Mouse (Mus musculus) hindbrain, embryonic 13.5 days (tissue): Measurements from ENCODE around the gene Cfap221. TPM values are rescaled to one million over a fixed set of nuclear protein-coding genes. Genes with fewer than 3 reads are reported as not detected.

ENCODE experiments used
- ATAC-seq: fragments of 200-750 bp; cut with Nextera tagmentation; 2 replicates; pipeline ENCODE4 v1.8.0; 2017; ENCODE audit warnings: moderate TSS enrichment; ENCODE audit not compliant: low FRiP score
- H3K27ac ChIP-seq: fragments of 300-500 bp; sonication (generic); 2 replicates; pipeline ENCODE4 v1.5.1; 2015; ENCODE audit warnings: inconsistent platforms, mild to moderate bottlenecking, moderate library complexity
- H3K27me3 ChIP-seq: fragments of 300-500 bp; sonication (generic); 2 replicates; pipeline ENCODE4 v1.6.1; 2015; ENCODE audit warnings: mild to moderate bottlenecking, inconsistent platforms
- H3K36me3 ChIP-seq: fragments of 300-500 bp; sonication (generic); 2 replicates; pipeline ENCODE4 v1.6.1; 2015; ENCODE audit warnings: mild to moderate bottlenecking, inconsistent platforms
- H3K4me1 ChIP-seq: fragments of 300-500 bp; sonication (generic); replicated peaks from 2 replicates; pipeline ENCODE4 v1.6.1; 2015; ENCODE audit warnings: inconsistent platforms
- H3K4me2 ChIP-seq: fragments of 300-500 bp; sonication (generic); 2 replicates; pipeline ENCODE4 v1.6.1; 2015; ENCODE audit warnings: inconsistent platforms, mild to moderate bottlenecking, moderate library complexity
- H3K4me3 ChIP-seq: fragments of 300-500 bp; sonication (generic); 2 replicates; pipeline ENCODE4 v1.5.1; 2015; ENCODE audit warnings: mild to moderate bottlenecking, inconsistent platforms
- H3K9ac ChIP-seq: fragments of 300-500 bp; sonication (generic); 2 replicates; pipeline ENCODE4 v1.6.1; 2015; ENCODE audit warnings: mild to moderate bottlenecking, inconsistent platforms
- H3K9me3 ChIP-seq: fragments of 300-500 bp; sonication (generic); 2 replicates; pipeline ENCODE4 v1.6.1; 2016; ENCODE audit warnings: inconsistent platforms
- WGBS: fragments of 180-500 bp; shearing (Covaris S2); methylation state at CpG from one replicate; pipeline ENCODE4 v1.1.7; 2015; 5-methylcytosine and 5-hydroxymethylcytosine counted together
- polyA plus RNA-seq: library from polyadenylated mRNA; unstranded; fragments of >200 nt; fragmentation: Nextera tagmentation; extraction: Ambion mirVana; gene quantifications from 2 replicates; pipeline ENCODE4 v1.2.1, GENCODE M21; 2015

Gene Cfap221
- polyA plus RNA-seq, 1 experiment from 2014 or later, result 0.45 TPM

DNA sequence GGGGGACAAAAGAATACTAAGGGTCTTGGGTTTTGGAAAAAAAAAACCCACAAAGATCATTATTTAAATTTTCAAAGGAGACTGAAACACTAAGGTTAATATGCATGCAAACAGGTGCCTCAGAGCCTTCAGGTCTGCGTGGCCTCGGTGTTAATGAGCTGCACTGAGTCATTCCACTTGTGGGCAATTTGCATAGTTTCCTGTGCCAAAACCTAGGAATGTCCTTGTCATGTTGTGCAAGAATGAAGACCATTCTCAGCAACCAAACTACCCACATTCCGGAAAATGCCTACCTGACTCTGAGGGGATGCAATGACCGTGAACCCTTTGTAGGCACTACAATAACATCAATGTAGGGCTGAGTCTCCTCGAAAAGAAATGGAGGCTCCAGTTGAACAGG, 10.5 kb downstream of the Cfap221 start:
- H3K9ac ChIP-seq, result no peak overlapping the region
- H3K4me1 ChIP-seq, result no peaks in the 10 kb centered on the region
- H3K36me3 ChIP-seq, result no peaks in the 10 kb centered on the region
- no peak for ATAC-seq
- no peaks in the 10 kb centered on the region for H3K9me3 ChIP-seq
- H3K27me3 ChIP-seq, result no peaks in the 10 kb centered on the region
- no peak overlapping the region for H3K4me3 ChIP-seq
- H3K4me2 ChIP-seq, result no peak overlapping the region
- H3K27ac ChIP-seq, result no peak overlapping the region
- 88% methylated on average over 5 of the region's 5 CpGs for WGBS

DNA sequence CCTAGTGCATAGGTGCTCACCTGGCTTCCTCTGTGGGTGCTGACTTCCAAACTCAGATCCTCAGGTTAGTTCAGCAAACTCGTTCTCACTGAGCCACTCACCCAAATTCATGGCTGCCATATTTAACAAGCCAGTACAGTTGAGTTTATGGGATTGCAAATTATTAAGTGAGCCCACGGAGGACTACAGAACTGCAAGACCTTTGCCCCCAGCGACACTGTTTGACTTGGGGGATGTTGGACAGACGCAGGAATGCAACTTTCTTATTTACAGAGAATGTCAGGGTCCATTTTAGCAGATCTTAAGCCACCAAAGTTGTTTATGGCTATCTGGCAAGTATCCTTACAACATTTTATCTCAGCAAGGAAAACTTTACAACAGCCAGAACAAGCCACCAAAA, 21.9 kb downstream of the Cfap221 start:
- no peaks in the 10 kb centered on the region for H3K27me3 ChIP-seq
- H3K9me3 ChIP-seq, result no peaks in the 10 kb centered on the region
- no peak overlapping the region for H3K4me3 ChIP-seq
- no peak for ATAC-seq
- no peaks in the 10 kb centered on the region for H3K36me3 ChIP-seq
- H3K4me1 ChIP-seq, result no peaks in the 10 kb centered on the region
- 79% methylated on average over 4 of the region's 4 CpGs for WGBS
- no peak overlapping the region for H3K4me2 ChIP-seq
- no peak overlapping the region for H3K27ac ChIP-seq
- H3K9ac ChIP-seq, result no peak overlapping the region

DNA sequence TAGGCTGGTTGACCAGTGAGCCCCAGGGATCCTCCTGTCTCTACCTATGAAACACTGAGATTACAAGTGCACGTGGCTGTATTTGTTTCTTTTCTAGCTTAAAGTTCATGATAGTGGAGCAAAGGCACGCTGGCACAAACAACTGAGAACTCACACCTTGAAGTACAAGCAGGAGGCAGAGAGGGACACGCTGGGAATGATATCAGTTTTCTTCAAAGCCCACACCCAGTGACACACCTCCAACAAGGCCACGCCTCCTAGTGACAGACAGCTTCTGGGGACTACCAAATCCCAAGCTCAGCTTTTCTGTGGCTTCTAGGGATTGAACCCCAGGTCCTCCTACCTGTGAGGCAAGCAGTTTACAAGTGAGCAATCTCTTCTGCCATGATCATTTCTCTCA, 23.9 kb downstream of the Cfap221 start:
- Histone ChIP-seq H3K9me3 (no peaks in the 10 kb centered on the region), H3K4me1 (no peaks in the 10 kb centered on the region), H3K27ac (no peak overlapping the region), H3K27me3 (no peaks in the 10 kb centered on the region), H3K4me3 (no peak overlapping the region), H3K9ac (no peak overlapping the region), H3K4me2 (no peak overlapping the region), H3K36me3 (no peaks in the 10 kb centered on the region)
- 44% methylated on average over 4 of the region's 4 CpGs for whole genome bisulfite sequencing
- no peak for ATAC-seq

DNA sequence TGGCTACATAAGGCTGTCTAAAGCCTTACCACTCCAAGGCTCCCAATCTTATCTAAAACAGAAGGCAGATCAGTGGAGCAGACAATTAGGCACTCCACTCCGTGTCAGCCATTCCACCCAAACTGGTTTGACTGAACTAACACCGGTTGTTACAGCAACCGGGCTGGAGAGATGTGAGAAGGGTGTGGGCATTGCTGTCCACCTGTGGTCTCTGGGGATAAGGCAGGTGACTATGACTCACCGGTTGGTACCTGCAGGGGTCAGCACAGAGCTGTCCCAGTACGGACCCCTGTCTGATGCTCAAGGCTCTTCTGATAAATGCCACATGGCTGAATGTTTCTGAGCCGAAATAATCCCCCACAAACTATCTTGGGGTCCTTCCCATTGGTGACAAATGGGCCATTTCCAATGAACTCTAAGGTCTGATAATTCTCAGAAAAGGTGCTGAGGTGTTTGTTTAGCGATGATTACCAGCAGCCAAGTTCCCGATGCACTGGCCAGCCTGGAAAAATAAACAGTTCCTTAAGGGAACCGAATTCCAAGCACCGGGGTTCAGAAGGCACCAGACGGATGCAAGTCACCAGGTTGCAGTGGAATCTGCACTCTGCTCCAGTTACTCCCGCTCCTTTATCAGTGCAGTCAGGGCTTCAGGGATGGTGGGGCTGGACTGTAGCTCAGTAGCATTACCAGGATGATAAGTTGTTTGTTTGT, 31.1 kb downstream of the Cfap221 start:
- WGBS, result 60% methylated on average over 12 of the region's 12 CpGs

DNA sequence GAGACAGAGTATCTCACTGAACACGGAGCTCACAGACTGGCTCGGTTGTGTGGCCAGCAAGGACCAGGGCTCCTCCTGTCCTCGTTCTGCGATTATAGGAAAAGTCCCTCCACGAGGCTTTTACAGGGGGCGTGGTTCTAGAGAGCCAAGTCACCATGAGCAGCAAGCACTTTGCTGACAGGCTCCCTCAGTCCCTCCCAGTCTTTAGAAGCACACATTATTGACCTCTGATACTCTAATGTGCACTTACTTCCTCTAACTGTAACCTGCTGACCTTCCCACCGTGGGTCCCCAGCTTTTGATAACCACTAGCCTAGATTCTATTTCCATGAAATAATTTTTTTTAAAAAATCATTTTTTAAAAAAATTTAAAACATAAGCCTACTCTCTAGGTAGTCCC, 37.1 kb downstream of the Cfap221 start:
- Histone ChIP-seq H3K4me1 (no peaks in the 10 kb centered on the region), H3K36me3 (no peaks in the 10 kb centered on the region), H3K4me2 (no peak overlapping the region), H3K27me3 (no peaks in the 10 kb centered on the region), H3K27ac (no peak overlapping the region), H3K9me3 (no peaks in the 10 kb centered on the region), H3K4me3 (no peak overlapping the region), H3K9ac (no peak overlapping the region)
- no peak for ATAC-seq
- 80% methylated on average over 7 of the region's 7 CpGs for WGBS

More for the DNA sequence above, 31.1 kb downstream of the Cfap221 start:
- Histone ChIP-seq H3K9me3 (no peaks in the 10 kb centered on the region), H3K4me3 (no peak overlapping the region), H3K27me3 (no peaks in the 10 kb centered on the region), H3K4me2 (no peak overlapping the region), H3K9ac (no peak overlapping the region), H3K36me3 (no peaks in the 10 kb centered on the region), H3K27ac (no peak overlapping the region), H3K4me1 (no peaks in the 10 kb centered on the region)
- no peak for ATAC-seq

DNA sequence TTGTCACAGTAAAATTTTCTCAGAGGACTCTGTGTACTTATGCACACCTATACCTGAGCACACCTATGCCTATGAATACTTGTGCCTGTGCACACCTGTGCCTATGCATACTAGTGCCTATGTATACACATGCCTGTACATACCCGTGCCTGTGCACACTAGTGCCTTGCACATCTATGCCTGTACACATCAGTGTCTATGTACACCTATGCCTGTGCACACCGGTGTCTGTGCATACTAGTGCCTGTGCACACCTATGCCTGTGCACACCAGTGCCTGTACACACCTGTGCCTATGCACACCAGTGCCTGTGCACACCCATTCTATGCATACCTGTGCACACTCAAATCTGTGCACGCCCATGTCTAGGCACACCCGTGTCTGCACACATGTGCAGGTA, 37.6 kb downstream of the Cfap221 start:
- H3K36me3 ChIP-seq, result no peaks in the 10 kb centered on the region
- ATAC-seq, result no peak
- H3K27me3 ChIP-seq, result no peaks in the 10 kb centered on the region
- no peak overlapping the region for H3K9ac ChIP-seq
- no peak overlapping the region for H3K27ac ChIP-seq
- no peak overlapping the region for H3K4me3 ChIP-seq
- no peaks in the 10 kb centered on the region for H3K4me1 ChIP-seq
- WGBS, result 95% methylated on average over 4 of the region's 4 CpGs
- no peak overlapping the region for H3K4me2 ChIP-seq
- no peaks in the 10 kb centered on the region for H3K9me3 ChIP-seq

DNA sequence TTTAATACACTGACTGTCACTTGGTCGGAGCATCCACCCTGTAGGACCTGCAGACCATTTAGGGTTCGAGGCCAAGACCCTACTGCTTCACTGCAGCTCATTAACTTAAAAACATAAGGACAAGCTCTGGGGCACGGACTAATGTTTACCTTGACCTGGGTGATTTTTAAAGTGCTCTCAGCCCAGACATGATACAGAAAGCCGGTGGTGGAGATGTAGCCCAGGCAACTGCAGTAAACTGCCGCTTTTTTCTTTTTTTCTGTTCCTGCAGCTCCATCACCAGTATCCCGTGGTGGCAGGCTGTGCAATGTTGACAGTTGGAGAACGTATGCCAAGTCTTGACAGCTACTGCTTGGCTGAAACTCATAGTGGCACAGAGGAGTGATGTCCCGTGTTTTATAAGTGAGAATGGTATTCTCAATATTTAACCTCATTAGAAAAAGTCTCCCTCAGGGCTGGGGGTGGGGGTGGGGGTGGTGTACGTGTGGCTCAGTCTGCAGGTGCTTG, 39.3 kb downstream of the Cfap221 start:
- H3K4me2 ChIP-seq, result no peak overlapping the region
- no peaks in the 10 kb centered on the region for H3K27me3 ChIP-seq
- H3K4me1 ChIP-seq, result no peaks in the 10 kb centered on the region
- H3K27ac ChIP-seq, result no peak overlapping the region
- 68% methylated on average over 9 of the region's 9 CpGs for WGBS
- no peak overlapping the region for H3K4me3 ChIP-seq
- no peaks in the 10 kb centered on the region for H3K36me3 ChIP-seq
- no peak for ATAC-seq
- H3K9me3 ChIP-seq, result no peaks in the 10 kb centered on the region
- no peak overlapping the region for H3K9ac ChIP-seq

DNA sequence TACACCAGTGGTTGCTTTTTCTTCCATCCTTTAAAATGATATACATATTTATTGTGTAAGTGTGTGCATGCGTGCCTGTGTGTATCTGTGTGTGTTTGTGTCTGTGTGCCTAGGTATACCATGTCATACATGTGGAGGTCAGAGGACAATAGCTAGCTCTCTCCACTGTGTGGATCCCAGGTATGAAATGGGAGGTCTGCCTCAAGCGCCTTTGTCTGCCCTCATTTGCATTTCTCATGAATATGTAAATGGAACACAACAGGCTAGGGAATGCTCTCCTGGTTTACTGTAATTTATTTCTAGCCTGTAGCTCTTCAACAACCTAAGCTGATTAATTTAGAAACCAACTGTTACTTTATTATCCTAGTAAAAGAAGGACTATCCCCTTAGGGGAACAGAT, 42.4 kb downstream of the Cfap221 start:
- H3K9ac ChIP-seq, result no peak overlapping the region
- H3K9me3 ChIP-seq, result no peaks in the 10 kb centered on the region
- H3K27ac ChIP-seq, result no peak overlapping the region
- H3K27me3 ChIP-seq, result no peaks in the 10 kb centered on the region
- no peaks in the 10 kb centered on the region for H3K4me1 ChIP-seq
- H3K4me3 ChIP-seq, result no peak overlapping the region
- no peak overlapping the region for H3K4me2 ChIP-seq
- 52% methylated on average over 2 of the region's 2 CpGs for WGBS
- H3K36me3 ChIP-seq, result no peaks in the 10 kb centered on the region
- peak; percentile 70; the same call in 1 of the 2 replicates for ATAC-seq

DNA sequence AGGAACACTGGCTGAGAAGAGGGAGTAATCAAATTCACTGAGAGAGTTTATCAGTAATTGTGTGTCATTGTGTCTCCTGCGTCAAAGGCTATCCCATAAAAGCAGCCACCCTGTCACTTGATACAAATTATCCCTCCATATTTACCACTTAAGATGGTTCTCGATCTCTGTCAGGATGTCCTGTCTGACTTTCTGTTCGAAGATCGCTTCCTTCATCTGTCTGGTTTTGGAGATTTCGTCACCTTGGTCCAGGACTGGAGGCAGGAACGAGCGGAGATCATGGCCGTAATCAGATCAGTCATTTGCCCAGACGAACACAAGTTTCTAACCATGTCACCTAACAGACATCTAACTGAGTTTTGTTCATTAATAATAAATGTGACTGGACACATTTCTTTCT, 43.6 kb downstream of the Cfap221 start:
- Histone ChIP-seq H3K4me1 (no peaks in the 10 kb centered on the region), H3K36me3 (no peaks in the 10 kb centered on the region), H3K9ac (no peak overlapping the region), H3K27me3 (no peaks in the 10 kb centered on the region), H3K4me3 (no peak overlapping the region), H3K4me2 (no peak overlapping the region), H3K9me3 (no peaks in the 10 kb centered on the region), H3K27ac (no peak overlapping the region)
- 80% methylated on average over 9 of the region's 9 CpGs for WGBS
- ATAC-seq, result no peak

DNA sequence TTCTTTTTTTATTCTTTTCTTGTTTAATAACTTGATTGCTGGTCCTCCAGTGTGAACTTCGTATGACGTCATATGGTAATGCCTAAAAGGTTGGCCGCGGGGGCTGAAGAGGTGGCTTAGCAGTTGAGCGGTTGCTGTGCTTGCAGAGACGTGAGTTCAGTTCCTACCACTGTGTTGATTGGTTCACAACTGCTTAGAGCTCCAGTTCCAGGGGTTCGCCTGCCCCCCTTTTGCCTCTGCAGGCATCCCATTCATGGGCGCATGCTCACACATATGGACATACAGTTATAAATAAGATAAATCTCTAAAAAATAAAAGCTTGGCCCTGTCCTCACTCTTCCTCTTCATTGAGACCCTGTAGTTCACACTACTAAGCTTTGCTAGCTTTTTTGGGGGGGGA, 46.9 kb downstream of the Cfap221 start:
- no peak for ATAC-seq
- WGBS, result 93% methylated on average over 8 of the region's 8 CpGs
- H3K9ac ChIP-seq, result no peak overlapping the region

DNA sequence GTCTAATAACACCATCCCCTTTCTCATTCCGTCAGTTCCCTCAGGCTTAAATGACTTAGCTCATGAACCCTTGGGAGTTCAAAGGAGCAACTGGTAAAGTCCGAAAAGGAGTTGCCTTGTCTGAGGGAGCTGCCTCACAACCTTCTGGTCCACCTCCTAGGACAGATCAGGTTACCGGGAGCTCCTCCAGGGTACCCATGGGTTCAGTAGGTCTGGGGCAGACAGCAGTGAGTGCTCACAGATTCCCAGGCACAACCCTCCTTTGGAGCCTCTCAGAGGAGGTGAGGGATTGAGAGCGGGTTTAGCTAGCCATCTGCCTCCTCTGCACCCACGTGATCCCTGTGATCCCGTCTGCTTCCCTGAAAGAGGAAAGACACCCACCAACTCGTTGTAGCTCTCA, 60.2 kb downstream of the Cfap221 start:
- Histone ChIP-seq H3K4me1 (no peaks in the 10 kb centered on the region), H3K9me3 (0 out of 2 replicates have a peak, but pooled peaks cover 3% of the 10 kb centered on the region), H3K4me2 (no peak overlapping the region), H3K27me3 (no peaks in the 10 kb centered on the region), H3K9ac (no peak overlapping the region), H3K27ac (no peak overlapping the region), H3K4me3 (no peak overlapping the region), H3K36me3 (no peaks in the 10 kb centered on the region)
- ATAC-seq, result no peak
- WGBS, result 32% methylated on average over 7 of the region's 7 CpGs

More for the DNA sequence above, 46.9 kb downstream of the Cfap221 start:
- H3K9me3 ChIP-seq, result no peaks in the 10 kb centered on the region
- H3K4me1 ChIP-seq, result no peaks in the 10 kb centered on the region
- H3K36me3 ChIP-seq, result no peaks in the 10 kb centered on the region
- no peak overlapping the region for H3K4me2 ChIP-seq
- no peaks in the 10 kb centered on the region for H3K27me3 ChIP-seq
- H3K27ac ChIP-seq, result no peak overlapping the region
- H3K4me3 ChIP-seq, result no peak overlapping the region

DNA sequence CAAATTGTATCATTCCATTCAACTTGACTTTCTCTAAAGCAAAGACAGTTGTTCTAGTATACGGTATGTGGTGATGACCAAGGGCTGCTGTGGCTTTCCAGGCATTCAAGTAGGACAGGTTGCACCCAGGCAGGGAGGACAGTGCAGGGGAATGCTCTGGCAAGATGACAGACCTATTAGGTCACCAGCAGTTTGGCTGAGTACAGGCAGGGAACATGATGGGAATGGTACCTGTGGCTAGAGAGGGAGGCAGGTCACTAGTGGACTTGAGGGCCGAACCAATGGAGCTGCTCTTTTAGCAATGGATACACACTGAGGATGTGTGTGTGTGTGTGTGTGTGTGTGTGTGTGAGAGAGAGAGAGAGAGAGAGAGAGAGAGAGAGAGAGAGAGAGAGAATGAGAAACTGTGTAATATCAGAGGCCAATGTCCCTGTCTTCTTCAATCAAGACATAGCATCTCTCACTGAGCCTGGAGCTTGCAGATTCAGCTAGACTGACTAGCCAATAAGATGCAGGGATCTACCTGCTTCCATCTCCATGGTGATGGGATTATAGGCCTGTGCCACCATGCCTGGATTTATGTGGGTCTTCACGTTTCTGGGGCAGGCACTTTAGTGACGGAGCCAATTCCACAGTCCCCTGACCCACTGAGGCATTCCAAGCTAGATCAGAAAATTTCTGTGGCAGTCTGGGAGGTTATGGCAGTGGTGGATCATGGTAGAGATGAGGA, 65.4 kb downstream of the Cfap221 start:
- no peak for ATAC-seq
- H3K9ac ChIP-seq, result no peak overlapping the region

DNA sequence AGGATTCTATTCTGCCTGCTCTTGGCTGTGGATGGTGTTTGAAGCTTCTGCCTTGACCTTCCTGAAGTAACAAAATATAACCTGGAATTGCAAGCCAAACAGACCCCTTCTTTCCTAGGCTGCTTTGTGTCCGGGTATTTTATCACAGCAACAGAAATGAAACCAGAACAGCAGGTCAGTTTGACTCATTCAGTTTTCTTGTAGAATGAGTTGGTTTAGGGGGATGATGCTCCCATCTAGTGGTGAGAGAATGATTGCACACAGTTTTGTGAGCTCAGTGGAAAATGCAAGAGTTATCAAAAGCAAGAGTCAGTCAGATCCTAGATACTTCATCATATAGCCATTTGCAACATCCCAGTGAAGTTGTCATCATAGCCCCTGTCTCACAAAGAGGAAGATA, 67.3 kb downstream of the Cfap221 start:
- H3K27ac ChIP-seq, result no peak overlapping the region
- H3K4me1 ChIP-seq, result no peaks in the 10 kb centered on the region
- no peaks in the 10 kb centered on the region for H3K27me3 ChIP-seq
- WGBS, result 89% methylated on average over 1 of the region's 1 CpGs
- no peak for ATAC-seq
- H3K36me3 ChIP-seq, result no peaks in the 10 kb centered on the region
- no peaks in the 10 kb centered on the region for H3K9me3 ChIP-seq
- H3K4me3 ChIP-seq, result no peak overlapping the region
- no peak overlapping the region for H3K4me2 ChIP-seq
- H3K9ac ChIP-seq, result no peak overlapping the region

More for the DNA sequence above, 65.4 kb downstream of the Cfap221 start:
- H3K36me3 ChIP-seq, result no peaks in the 10 kb centered on the region
- no peaks in the 10 kb centered on the region for H3K27me3 ChIP-seq
- H3K27ac ChIP-seq, result no peak overlapping the region
- WGBS, result 78% methylated on average over 4 of the region's 4 CpGs
- H3K4me2 ChIP-seq, result no peak overlapping the region
- H3K9me3 ChIP-seq, result no peaks in the 10 kb centered on the region
- no peak overlapping the region for H3K4me3 ChIP-seq
- H3K4me1 ChIP-seq, result no peaks in the 10 kb centered on the region
